Mouse (Mus musculus) MEL (cell line): ENCODE measurements around the gene Raph1.

Source experiments
- GABPA ChIP-seq: IDR thresholded peaks from 2 replicates; pipeline ENCODE4 v1.6.1; 2012; ENCODE audit warnings: low read depth, mild to moderate bottlenecking, inconsistent platforms, low read length, improper control_type of control experiment, moderate library complexity
- HCFC1 ChIP-seq: IDR thresholded peaks from 2 replicates; pipeline ENCODE4 v1.6.1; 2012; ENCODE audit warnings: low read depth, mild to moderate bottlenecking, inconsistent platforms, low read length, improper control_type of control experiment, moderate library complexity
- MAFK ChIP-seq: IDR thresholded peaks from 2 replicates; pipeline ENCODE4 v1.6.1; 2011; ENCODE audit warnings: low read depth, mild to moderate bottlenecking, low read length, improper control_type of control experiment, borderline replicate concordance
- POLR2A ChIP-seq, 2 experiments: IDR thresholded peaks; 2 replicates each; pipeline ENCODE4 v1.6.1; 2011 to 2012; ENCODE audit warnings: low read length in 2 of 2, mild to moderate bottlenecking in 2 of 2, control low read depth in 1 of 2, improper control_type of control experiment in 1 of 2, low read depth in 1 of 2, moderate library complexity in 1 of 2; ENCODE audit not compliant: control insufficient read depth in 1 of 2, insufficient read depth in 1 of 2, poor library complexity in 1 of 2
- POLR2AphosphoS5 ChIP-seq: IDR thresholded peaks from 2 replicates; pipeline ENCODE4 v1.6.1; 2012; ENCODE audit warnings: low read depth, borderline replicate concordance, mild to moderate bottlenecking, inconsistent platforms, low read length, moderate library complexity, mixed read lengths
- TAL1 ChIP-seq: IDR thresholded peaks from 2 replicates; pipeline ENCODE4 v1.6.1; 2012; ENCODE audit warnings: mild to moderate bottlenecking, inconsistent platforms, low read length, moderate library complexity, mixed read lengths
- USF1 ChIP-seq: IDR thresholded peaks from 2 replicates; pipeline ENCODE4 v1.6.1; 2014; ENCODE audit warnings: low read depth, mild to moderate bottlenecking, inconsistent platforms, low read length, improper control_type of control experiment, moderate library complexity

GRCm38 (mm10) chr1:60488635-60489034 is 78.3 kb downstream of the Raph1 start:
- no peak for TF ChIP-seq POLR2AphosphoS5
- no peak for TF ChIP-seq HCFC1
- no peak for TF ChIP-seq POLR2A (IDR thresholded peaks at IDR 0.05; ENCODE audit: control insufficient read depth in 1 of 2, insufficient read depth in 1 of 2, low read depth in 1 of 2, low read length in 2 of 2, poor library complexity in 1 of 2)
- TF ChIP-seq MAFK: no peak
- no peak for TF ChIP-seq USF1
- TF ChIP-seq GABPA: no peak
- no peak for TF ChIP-seq TAL1
